Mouse (Mus musculus): ENCODE measurements around the gene Svopl. TPM values are rescaled to one million over a fixed set of nuclear protein-coding genes. Genes with fewer than 3 reads are reported as not detected.

Svopl gene
- total and polyA plus RNA-seq, 3 experiments: not detected

- peaks cover 10 to 19% of the 10 kb centered on the region in 2 experiments for H3K4me1 ChIP-seq (ENCODE audit: control insufficient read depth in 1 of 2, insufficient read depth in 2 of 2)
- no peak overlapping the region for H3K27ac ChIP-seq (ENCODE audit: insufficient read depth, low read depth)
- dilution Hi-C loops (cut with MboI; ENCODE audit: extremely low pct_ligation_motif_present, extremely low pct_unique_long_range_greater_than_20kb, low sequenced_read_pairs): no loop called here
- H3K9ac ChIP-seq (ENCODE audit: insufficient read depth, low read depth): no peak overlapping the region
- in situ Hi-C loops (cut with MboI; ENCODE audit: low pct_ligation_motif_present, low pct_unique_long_range_greater_than_20kb, low sequenced_read_pairs): no loop called here
- TF ChIP-seq EP300 (IDR thresholded peaks at IDR 0.05; ENCODE audit: low read length): 0 out of 2 replicates have a peak, but pooled peaks have one; percentile 32
- TF ChIP-seq JUN (IDR thresholded peaks at IDR 0.05; ENCODE audit: insufficient read depth, low read depth, low read length): no peak
- TF ChIP-seq NRF1 (IDR thresholded peaks at IDR 0.05; ENCODE audit: low read depth, low read length): no peak
- no peaks in the 10 kb centered on the region for H3K27me3 ChIP-seq (replicated peaks)
- peak overlapping the region; percentile 11; the same call in 1 of the 2 replicates for H3K4me2 ChIP-seq (ENCODE audit: insufficient read depth, low read depth, poor library complexity, severe bottlenecking)
- no peak overlapping the region for H3K4me3 ChIP-seq (replicated peaks in 1 of 3; ENCODE audit: low read depth in 2 of 3, low read length in 2 of 3, poor library complexity in 1 of 3)
- no peaks in the 10 kb centered on the region for H3K36me3 ChIP-seq (replicated peaks in 1 of 2; ENCODE audit: control insufficient read depth in 1 of 2, insufficient read depth in 1 of 2, low read length in 1 of 2)
- H3K9me3 ChIP-seq (replicated peaks; ENCODE audit: low read length): no peaks in the 10 kb centered on the region
- DNase-seq (ENCODE audit: extremely low read depth): peak; percentile 10
- no peaks in the 10 kb centered on the region for H3K79me2 ChIP-seq (replicated peaks; ENCODE audit: control insufficient read depth, extremely low read depth, insufficient read depth, poor library complexity, severe bottlenecking)
These were observed 19.0 kb downstream of the Svopl start for GRCm38 (mm10) chr6:38027771-38028170.

- in situ Hi-C loops (cut with MboI; ENCODE audit: low pct_ligation_motif_present, low pct_unique_long_range_greater_than_20kb, low sequenced_read_pairs) (no loop called here), dilution Hi-C loops (cut with MboI; ENCODE audit: extremely low pct_ligation_motif_present, extremely low pct_unique_long_range_greater_than_20kb, low sequenced_read_pairs) (no loop called here)
- Histone ChIP-seq H3K27ac (ENCODE audit: insufficient read depth, low read depth) (no peak overlapping the region), H3K4me3 (replicated peaks in 1 of 3; ENCODE audit: low read depth in 2 of 3, low read length in 2 of 3, poor library complexity in 1 of 3) (no peak overlapping the region), H3K27me3 (replicated peaks) (no peaks in the 10 kb centered on the region), H3K4me1 (ENCODE audit: control insufficient read depth in 1 of 2, insufficient read depth in 2 of 2) (peaks cover 4 to 8% of the 10 kb centered on the region in 2 experiments; a peak in 3 of 4 replicates), H3K9me3 (replicated peaks; ENCODE audit: low read length) (no peaks in the 10 kb centered on the region), H3K4me2 (ENCODE audit: insufficient read depth, low read depth, poor library complexity, severe bottlenecking) (peak overlapping the region; percentile 45; the same call in 1 of the 2 replicates), H3K36me3 (replicated peaks in 1 of 2; ENCODE audit: control insufficient read depth in 1 of 2, insufficient read depth in 1 of 2, low read length in 1 of 2) (no peaks in the 10 kb centered on the region), H3K9ac (ENCODE audit: insufficient read depth, low read depth) (no peak overlapping the region), H3K79me2 (replicated peaks; ENCODE audit: control insufficient read depth, extremely low read depth, insufficient read depth, poor library complexity, severe bottlenecking) (no peaks in the 10 kb centered on the region)
- no peak for DNase-seq (ENCODE audit: extremely low read depth)
- no peak for TF ChIP-seq ETS1 (conservative IDR thresholded peaks at IDR 0.05; ENCODE audit: low read depth, low read length)
- TF ChIP-seq ZNF384 (IDR thresholded peaks at IDR 0.05; ENCODE audit: low read depth, low read length): no peak
- no peak for TF ChIP-seq MXI1 (IDR thresholded peaks at IDR 0.05; ENCODE audit: low read depth, low read length)
- no peak for TF ChIP-seq PAX5 (IDR thresholded peaks at IDR 0.05; ENCODE audit: low read length)
- TF ChIP-seq USF2 (conservative IDR thresholded peaks at IDR 0.05; ENCODE audit: low read depth, low read length): no peak
- TF ChIP-seq MAX (IDR thresholded peaks at IDR 0.05; ENCODE audit: low read length): no peak
- TF ChIP-seq POLR2A (IDR thresholded peaks at IDR 0.05; ENCODE audit: low read depth, low read length): no peak
- no peak for TF ChIP-seq TBP (conservative IDR thresholded peaks at IDR 0.05; ENCODE audit: low read depth, low read length)
- no peak for TF ChIP-seq ELF1 (IDR thresholded peaks at IDR 0.05; ENCODE audit: low read depth, low read length)
- TF ChIP-seq MYC (IDR thresholded peaks at IDR 0.05; ENCODE audit: low read depth, low read length): no peak
- no peak for TF ChIP-seq NELFE (IDR thresholded peaks at IDR 0.05; ENCODE audit: low read depth, low read length)
- TF ChIP-seq MAFK (IDR thresholded peaks at IDR 0.05; ENCODE audit: insufficient replicate concordance, low read length): no peak
- no peak for TF ChIP-seq JUND (conservative IDR thresholded peaks at IDR 0.05; ENCODE audit: low read depth, low read length)
- no peak for TF ChIP-seq MEF2A (IDR thresholded peaks at IDR 0.05; ENCODE audit: borderline replicate concordance, low read depth, low read length)
- TF ChIP-seq JUN (IDR thresholded peaks at IDR 0.05; ENCODE audit: insufficient read depth, low read depth, low read length): no peak
- no peak for TF ChIP-seq ZKSCAN1 (IDR thresholded peaks at IDR 0.05; ENCODE audit: borderline replicate concordance, low read depth, low read length)
- no peak for TF ChIP-seq ZMIZ1 (IDR thresholded peaks at IDR 0.05; ENCODE audit: low read depth, low read length)
- no peak for TF ChIP-seq RAD21 (IDR thresholded peaks at IDR 0.05; ENCODE audit: low read depth, low read length)
- TF ChIP-seq IRF4 (IDR thresholded peaks at IDR 0.05; ENCODE audit: low read depth, low read length): no peak
- no peak for TF ChIP-seq TCF12 (IDR thresholded peaks at IDR 0.05; ENCODE audit: low read depth, low read length)
These were observed 23.5 kb downstream of the Svopl start for GRCm38 (mm10) chr6:38023284-38023683.

All from CH12.LX (cell line).